Mouse (Mus musculus): Measurements from ENCODE around the gene Fam114a1.

GRCm38 (mm10) chr5:65068166-65068565 is 98.3 kb downstream of the Fam114a1 start:
- TF ChIP-seq POLR2A (IDR thresholded peaks at IDR 0.05; ENCODE audit: insufficient read depth, low read depth, low read length) = no peak
- TF ChIP-seq CTCF (IDR thresholded peaks at IDR 0.05) = no peak
- TF ChIP-seq EP300 (IDR thresholded peaks at IDR 0.05; ENCODE audit: insufficient read depth, low read depth, low read length) = no peak

Data from heart, adult 2 months (tissue).